Mouse (Mus musculus) stomach, embryonic 16.5 days (tissue): Measurements from ENCODE around the gene Spen. TPM values are rescaled to one million over a fixed set of nuclear protein-coding genes. Genes with fewer than 3 reads are reported as not detected.

Source experiments
- ATAC-seq: fragments of 200-750 bp; cut with Nextera tagmentation; 2 replicates; pipeline ENCODE4 v1.8.0; 2017; ENCODE audit warnings: moderate number of reproducible peaks, moderate TSS enrichment; ENCODE audit not compliant: insufficient read depth, low FRiP score
- H3K27ac ChIP-seq: fragments of 300-500 bp; sonication (generic); 2 replicates; pipeline ENCODE4 v1.5.1; 2014; ENCODE audit warnings: low read length
- H3K27me3 ChIP-seq: fragments of 300-500 bp; sonication (generic); 2 replicates; pipeline ENCODE4 v1.6.1; 2014; ENCODE audit warnings: low read length, control low read depth, mixed read lengths; ENCODE audit not compliant: control insufficient read depth, insufficient read depth
- H3K36me3 ChIP-seq: fragments of 300-500 bp; sonication (generic); 2 replicates; pipeline ENCODE4 v1.6.1; 2014; ENCODE audit warnings: low read length; ENCODE audit not compliant: control insufficient read depth, insufficient read depth
- H3K4me1 ChIP-seq: fragments of 300-500 bp; sonication (generic); 2 replicates; pipeline ENCODE4 v1.6.1; 2014; ENCODE audit warnings: low read length, control low read depth, mixed read lengths; ENCODE audit not compliant: control insufficient read depth, insufficient read depth
- H3K4me2 ChIP-seq: fragments of 300-500 bp; sonication (generic); 2 replicates; pipeline ENCODE4 v1.6.1; 2014; ENCODE audit warnings: low read depth, low read length, mixed read lengths
- H3K4me3 ChIP-seq: fragments of 300-500 bp; sonication (generic); replicated peaks from 2 replicates; pipeline ENCODE4 v1.5.1; 2014; ENCODE audit warnings: mild to moderate bottlenecking, low read length
- H3K9ac ChIP-seq: fragments of 300-500 bp; sonication (generic); 2 replicates; pipeline ENCODE4 v1.6.1; 2014; ENCODE audit warnings: low read length
- H3K9me3 ChIP-seq: fragments of 300-500 bp; sonication (generic); replicated peaks from 2 replicates; pipeline ENCODE4 v1.6.1; 2016; ENCODE audit warnings: low read length, control low read depth; ENCODE audit not compliant: control insufficient read depth
- WGBS: fragments of 180-500 bp; shearing (Covaris S2); extraction: QIAGEN DNeasy Blood & Tissue Kit; methylation state at CpG from one replicate; pipeline ENCODE4 v1.1.7; 2014; 5-methylcytosine and 5-hydroxymethylcytosine counted together
- polyA plus RNA-seq: library from polyadenylated mRNA; unstranded; fragments of >200 nt; fragmentation: Nextera tagmentation; extraction: Ambion mirVana; gene quantifications from 2 replicates; pipeline ENCODE4 v1.2.1, GENCODE M21; 2015

The Spen gene
- polyA plus RNA-seq, 1 experiment from 2014 or later, result 6.2 TPM

- H3K4me2 ChIP-seq, result no peak overlapping the region
- no peak for ATAC-seq
- no peak overlapping the region for H3K9ac ChIP-seq
- no peak overlapping the region for H3K4me3 ChIP-seq
- H3K36me3 ChIP-seq, result peaks cover 14% of the 10 kb centered on the region
- H3K4me1 ChIP-seq, result peaks cover 11% of the 10 kb centered on the region
- no peaks in the 10 kb centered on the region for H3K27me3 ChIP-seq
- no peaks in the 10 kb centered on the region for H3K9me3 ChIP-seq
- 64% methylated on average over 2 of the region's 2 CpGs for WGBS
- H3K27ac ChIP-seq, result no peak overlapping the region
These were observed 12.5 kb downstream of the Spen start for GRCm38 (mm10) chr4:141525940-141526339.

GRCm38 (mm10) chr4:141524658-141525057 is 13.7 kb downstream of the Spen start:
- Histone ChIP-seq H3K36me3 (peaks cover 16% of the 10 kb centered on the region), H3K9me3 (no peaks in the 10 kb centered on the region), H3K4me1 (peaks cover 11% of the 10 kb centered on the region), H3K27ac (peak overlapping the region; percentile 31; the same call in 1 of the 2 replicates), H3K9ac (peak overlapping the region; percentile 10; the same call in 1 of the 2 replicates), H3K27me3 (no peaks in the 10 kb centered on the region), H3K4me3 (no peak overlapping the region), H3K4me2 (no peak overlapping the region)
- WGBS, result 40% methylated on average over 6 of the region's 6 CpGs
- no peak for ATAC-seq

- H3K27me3 ChIP-seq, result no peaks in the 10 kb centered on the region
- H3K4me3 ChIP-seq, result no peak overlapping the region
- 76% methylated on average over 11 of the region's 11 CpGs for WGBS
- no peak overlapping the region for H3K4me2 ChIP-seq
- no peak for ATAC-seq
- H3K4me1 ChIP-seq, result peaks cover 11% of the 10 kb centered on the region
- H3K9ac ChIP-seq, result no peak overlapping the region
- H3K27ac ChIP-seq, result no peak overlapping the region
- no peaks in the 10 kb centered on the region for H3K9me3 ChIP-seq
- peaks cover 18% of the 10 kb centered on the region for H3K36me3 ChIP-seq
These were observed 15.3 kb downstream of the Spen start for GRCm38 (mm10) chr4:141523128-141523527.

GRCm38 (mm10) chr4:141518386-141518785 is 20.0 kb downstream of the Spen start:
- Histone ChIP-seq H3K4me1 (peaks cover 11% of the 10 kb centered on the region), H3K4me2 (no peak overlapping the region), H3K9ac (no peak overlapping the region), H3K4me3 (no peak overlapping the region), H3K27ac (no peak overlapping the region), H3K27me3 (no peaks in the 10 kb centered on the region), H3K9me3 (no peaks in the 10 kb centered on the region), H3K36me3 (peaks cover 18% of the 10 kb centered on the region)
- 84% methylated on average over 3 of the region's 3 CpGs for WGBS
- no peak for ATAC-seq

- no peak overlapping the region for H3K9ac ChIP-seq
- H3K27ac ChIP-seq, result peak overlapping the region; percentile 70
- no peaks in the 10 kb centered on the region for H3K9me3 ChIP-seq
- no peaks in the 10 kb centered on the region; the same call in 1 of the 2 replicates for H3K36me3 ChIP-seq
- H3K27me3 ChIP-seq, result no peaks in the 10 kb centered on the region
- no peak overlapping the region for H3K4me2 ChIP-seq
- no peak overlapping the region for H3K4me3 ChIP-seq
- peak; percentile 96 for ATAC-seq
- 26% methylated on average over 12 of the region's 12 CpGs for WGBS
- peaks cover 26% of the 10 kb centered on the region for H3K4me1 ChIP-seq
These were observed 24.2 kb downstream of the Spen start for GRCm38 (mm10) chr4:141514179-141514641.

GRCm38 (mm10) chr4:141512145-141512544 is 26.3 kb downstream of the Spen start:
- WGBS, result 65% methylated on average over 6 of the region's 6 CpGs
- no peak overlapping the region for H3K9ac ChIP-seq
- ATAC-seq, result no peak

GRCm38 (mm10) chr4:141510457-141510856 is 27.9 kb downstream of the Spen start:
- Histone ChIP-seq H3K36me3 (no peaks in the 10 kb centered on the region), H3K9me3 (no peaks in the 10 kb centered on the region), H3K27me3 (no peaks in the 10 kb centered on the region), H3K27ac (peak overlapping the region; percentile 35; the same call in 1 of the 2 replicates), H3K4me2 (no peak overlapping the region), H3K4me1 (peaks cover 40% of the 10 kb centered on the region), H3K9ac (no peak overlapping the region), H3K4me3 (no peak overlapping the region)
- ATAC-seq, result no peak
- 72% methylated on average over 13 of the region's 13 CpGs for WGBS

More at GRCm38 (mm10) chr4:141512145-141512544, 26.3 kb downstream of the Spen start:
- H3K4me3 ChIP-seq, result no peak overlapping the region
- no peaks in the 10 kb centered on the region for H3K36me3 ChIP-seq
- H3K27ac ChIP-seq, result no peak overlapping the region
- peaks cover 30% of the 10 kb centered on the region for H3K4me1 ChIP-seq
- no peaks in the 10 kb centered on the region for H3K27me3 ChIP-seq
- no peaks in the 10 kb centered on the region for H3K9me3 ChIP-seq
- no peak overlapping the region for H3K4me2 ChIP-seq

GRCm38 (mm10) chr4:141506893-141507292 is 31.5 kb downstream of the Spen start:
- H3K4me3 ChIP-seq, result no peak overlapping the region
- no peaks in the 10 kb centered on the region for H3K27me3 ChIP-seq
- no peaks in the 10 kb centered on the region for H3K9me3 ChIP-seq
- 73% methylated on average over 10 of the region's 10 CpGs for WGBS
- ATAC-seq, result 0 out of 2 replicates have a peak, but pooled peaks have one; percentile 35
- no peaks in the 10 kb centered on the region for H3K36me3 ChIP-seq
- H3K27ac ChIP-seq, result peak overlapping the region; percentile 90
- H3K4me2 ChIP-seq, result peak overlapping the region; percentile 39; the same call in 1 of the 2 replicates
- peak overlapping the region; percentile 4 for H3K9ac ChIP-seq
- H3K4me1 ChIP-seq, result peaks cover 30% of the 10 kb centered on the region

- Histone ChIP-seq H3K4me1 (peaks cover 30% of the 10 kb centered on the region), H3K9ac (peak overlapping the region; percentile 58), H3K4me3 (0 out of 2 replicates have a peak overlapping the region, but pooled peaks have one; percentile 12), H3K27ac (peak overlapping the region; percentile 90), H3K4me2 (peak overlapping the region; percentile 39; the same call in 1 of the 2 replicates), H3K36me3 (no peaks in the 10 kb centered on the region), H3K27me3 (no peaks in the 10 kb centered on the region), H3K9me3 (no peaks in the 10 kb centered on the region)
- ATAC-seq, result peak; percentile 90
- 33% methylated on average over 10 of the region's 10 CpGs for WGBS
These were observed 32.0 kb downstream of the Spen start for GRCm38 (mm10) chr4:141506352-141506751.
